Mouse (Mus musculus) bone marrow macrophage, adult 2 months (primary cell): ENCODE data around the gene Ppm1h.

Source experiments
- CTCF ChIP-seq: IDR thresholded peaks from 2 replicates; pipeline ENCODE4 v1.5.1; 2012; ENCODE audit warnings: low read depth, mild to moderate bottlenecking, low read length, moderate library complexity
- POLR2A ChIP-seq: IDR thresholded peaks from 2 replicates; pipeline ENCODE4 v1.6.1; 2012; ENCODE audit warnings: mild to moderate bottlenecking, low read depth, low read length, borderline replicate concordance

GRCm38 (mm10) chr10:122862386-122863023 is 183.9 kb downstream of the Ppm1h start:
- TF ChIP-seq CTCF (no peak), POLR2A (no peak)
